Mouse (Mus musculus): ENCODE measurements at regions not wholly inside any gene's neighbourhood (a gene's known extent, or its start where the extent isn't known, plus 50 kb on each side); places are given as distances from the start of the nearest gene placed in this dataset.
"Not testable (repeated sequence)": the region's sequence is repeated elsewhere in the genome, so short reads cannot be mapped to it uniquely, and the experiment has no call there.

- H3K36me3 ChIP-seq (replicated peaks; ENCODE audit: control insufficient read depth, insufficient read depth, low read depth) = no peaks in the 10 kb centered on the region
- ATAC-seq (ENCODE audit: insufficient read depth) = no peak
- H3K27ac ChIP-seq = no peak overlapping the region
Measured at GRCm38 (mm10) chr17:69603596-69603995, 164.5 kb downstream of the Akain1 start.

GRCm38 (mm10) chr17:69604698-69605097 lies 165.6 kb downstream of the Akain1 start:
- 60% methylated on average over 6 of the region's 6 CpGs for WGBS (ENCODE audit: insufficient replicate concordance)
- ATAC-seq (ENCODE audit: insufficient read depth) (no peak), DNase-seq (ENCODE audit: low read depth in 3 of 3, low spot score in 3 of 3) (no peak)
- Histone ChIP-seq H3K36me3 (replicated peaks; ENCODE audit: control insufficient read depth, insufficient read depth, low read depth) (no peaks in the 10 kb centered on the region), H3K27me3 (ENCODE audit: control insufficient read depth, insufficient read depth, low read length) (no peaks in the 10 kb centered on the region), H3K27ac (no peak overlapping the region), H3K9me3 (ENCODE audit: control insufficient read depth, low read length) (no peaks in the 10 kb centered on the region), H3K4me2 (ENCODE audit: low read depth) (no peak overlapping the region), H3K9ac (replicated peaks) (no peak overlapping the region), H3K4me3 (ENCODE audit: insufficient read depth in 1 of 2, low read depth in 2 of 2, low read length in 2 of 2) (no peak overlapping the region), H3K4me1 (replicated peaks; ENCODE audit: control insufficient read depth in 2 of 2, insufficient read depth in 2 of 2, low read length in 1 of 2) (no peaks in the 10 kb centered on the region)
- no peak for TF ChIP-seq CTCF (IDR thresholded peaks at IDR 0.05; ENCODE audit: low read depth)
- TF ChIP-seq EP300 (IDR thresholded peaks at IDR 0.05; ENCODE audit: low read depth) = no peak

More at GRCm38 (mm10) chr17:69603596-69603995, 164.5 kb downstream of the Akain1 start:
- Histone ChIP-seq H3K4me3 (ENCODE audit: insufficient read depth in 1 of 2, low read depth in 2 of 2, low read length in 2 of 2) (no peak overlapping the region), H3K27me3 (ENCODE audit: control insufficient read depth, insufficient read depth, low read length) (no peaks in the 10 kb centered on the region), H3K4me2 (ENCODE audit: low read depth) (no peak overlapping the region), H3K4me1 (replicated peaks; ENCODE audit: control insufficient read depth in 2 of 2, insufficient read depth in 2 of 2, low read length in 1 of 2) (no peaks in the 10 kb centered on the region), H3K9me3 (ENCODE audit: control insufficient read depth, low read length) (no peaks in the 10 kb centered on the region), H3K9ac (replicated peaks) (no peak overlapping the region)
- TF ChIP-seq EP300 (IDR thresholded peaks at IDR 0.05; ENCODE audit: low read depth) = no peak
- TF ChIP-seq CTCF (IDR thresholded peaks at IDR 0.05; ENCODE audit: low read depth) = no peak
- DNase-seq (ENCODE audit: low read depth in 3 of 3, low spot score in 3 of 3) = no peak

DNA sequence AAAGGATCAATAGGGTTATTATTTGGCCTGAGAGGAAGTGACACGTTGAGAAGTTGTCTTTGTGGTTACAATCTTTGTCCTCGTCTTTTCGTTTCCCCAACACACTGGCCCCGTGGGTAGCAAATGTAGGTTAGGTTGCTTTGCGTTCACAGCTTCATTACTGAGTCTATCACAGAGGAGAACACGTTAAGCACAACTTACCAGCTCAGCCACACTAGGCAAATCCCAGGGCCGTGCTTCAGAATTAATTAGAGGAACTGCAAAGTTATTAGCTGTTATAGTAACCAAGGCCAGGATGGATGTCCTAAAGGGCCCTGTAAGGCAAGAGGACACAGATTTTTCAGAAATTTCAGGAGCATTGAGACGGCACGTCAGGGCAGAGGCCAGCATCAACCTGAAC lies 166.3 kb downstream of the Akain1 start:
- no peak overlapping the region for H3K9ac ChIP-seq (replicated peaks)
- no peak overlapping the region for H3K4me2 ChIP-seq (ENCODE audit: low read depth)
- TF ChIP-seq CTCF (IDR thresholded peaks at IDR 0.05; ENCODE audit: low read depth) = no peak
- ATAC-seq (ENCODE audit: insufficient read depth) (no peak), DNase-seq (ENCODE audit: low read depth in 3 of 3, low spot score in 3 of 3) (no peak)
- H3K27me3 ChIP-seq (ENCODE audit: control insufficient read depth, insufficient read depth, low read length) = no peaks in the 10 kb centered on the region
- 62% methylated on average over 9 of the region's 9 CpGs for WGBS (ENCODE audit: insufficient replicate concordance)
- no peaks in the 10 kb centered on the region for H3K4me1 ChIP-seq (replicated peaks; ENCODE audit: control insufficient read depth in 2 of 2, insufficient read depth in 2 of 2, low read length in 1 of 2)
- H3K4me3 ChIP-seq (ENCODE audit: insufficient read depth in 1 of 2, low read depth in 2 of 2, low read length in 2 of 2) = no peak overlapping the region
- no peaks in the 10 kb centered on the region for H3K36me3 ChIP-seq (replicated peaks; ENCODE audit: control insufficient read depth, insufficient read depth, low read depth)
- H3K9me3 ChIP-seq (ENCODE audit: control insufficient read depth, low read length) = no peaks in the 10 kb centered on the region
- no peak overlapping the region for H3K27ac ChIP-seq

DNA sequence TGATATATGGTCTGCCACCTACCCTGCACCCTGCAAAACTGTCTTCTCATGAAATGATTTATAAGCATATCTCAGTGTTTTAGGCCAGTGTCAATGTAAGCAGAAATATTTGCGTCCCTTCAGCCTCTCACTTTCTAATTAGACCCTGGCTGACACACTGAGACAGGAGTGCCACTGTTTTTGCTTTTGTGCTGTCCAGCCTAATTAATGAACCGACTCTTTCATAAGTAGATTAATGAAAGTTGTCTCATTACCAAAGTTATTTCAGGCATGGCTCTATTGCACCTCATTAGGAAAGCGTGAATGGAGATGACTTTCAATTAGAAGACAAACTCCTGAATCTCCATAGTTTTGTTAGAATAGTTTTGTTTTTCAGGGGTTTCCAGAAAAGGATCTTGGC lies 192.3 kb downstream of the Akain1 start:
- 51% methylated on average over 3 of the region's 3 CpGs for WGBS (ENCODE audit: insufficient replicate concordance)

DNA sequence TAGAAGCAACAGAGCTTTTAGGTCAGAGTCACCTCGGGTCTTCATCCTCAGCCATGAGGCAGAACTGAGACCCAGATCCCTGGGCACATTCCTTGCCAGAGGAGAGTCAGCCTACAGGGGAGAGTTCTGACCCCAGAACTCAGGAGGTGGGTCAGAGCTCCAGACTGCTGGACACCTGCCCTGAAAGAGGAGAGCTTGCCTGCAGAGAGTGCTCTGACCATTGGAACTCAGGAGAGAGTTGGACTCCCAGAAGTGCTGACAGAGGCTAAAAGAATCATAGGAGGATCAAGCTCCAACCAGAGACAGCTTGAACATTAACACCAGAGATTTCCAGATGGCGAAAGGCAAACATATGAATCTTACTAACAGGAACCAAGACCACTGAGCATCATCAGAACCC lies 211.4 kb downstream of the Akain1 start:
- WGBS (ENCODE audit: insufficient replicate concordance) = 34% methylated on average over 2 of the region's 2 CpGs

More for the DNA sequence above, 192.3 kb downstream of the Akain1 start:
- no peak overlapping the region for H3K9ac ChIP-seq (replicated peaks)
- ATAC-seq (ENCODE audit: insufficient read depth) (no peak), DNase-seq (ENCODE audit: low read depth in 3 of 3, low spot score in 3 of 3) (no peak)
- no peak overlapping the region for H3K4me2 ChIP-seq (ENCODE audit: low read depth)
- H3K36me3 ChIP-seq (replicated peaks; ENCODE audit: control insufficient read depth, insufficient read depth, low read depth) = no peaks in the 10 kb centered on the region
- no peak overlapping the region for H3K4me3 ChIP-seq (ENCODE audit: insufficient read depth in 1 of 2, low read depth in 2 of 2, low read length in 2 of 2)
- no peaks in the 10 kb centered on the region for H3K27me3 ChIP-seq (ENCODE audit: control insufficient read depth, insufficient read depth, low read length)
- H3K27ac ChIP-seq = no peak overlapping the region
- H3K9me3 ChIP-seq (ENCODE audit: control insufficient read depth, low read length) = no peaks in the 10 kb centered on the region
- TF ChIP-seq EP300 (IDR thresholded peaks at IDR 0.05; ENCODE audit: low read depth) = no peak
- H3K4me1 ChIP-seq (replicated peaks; ENCODE audit: control insufficient read depth in 2 of 2, insufficient read depth in 2 of 2, low read length in 1 of 2) = no peaks in the 10 kb centered on the region

GRCm38 (mm10) chr17:69654586-69654985 lies 215.5 kb downstream of the Akain1 start:
- Histone ChIP-seq H3K27ac (no peak overlapping the region), H3K4me2 (ENCODE audit: low read depth) (no peak overlapping the region), H3K27me3 (ENCODE audit: control insufficient read depth, insufficient read depth, low read length) (no peaks in the 10 kb centered on the region), H3K4me3 (ENCODE audit: insufficient read depth in 1 of 2, low read depth in 2 of 2, low read length in 2 of 2) (no peak overlapping the region), H3K9ac (replicated peaks) (no peak overlapping the region), H3K9me3 (ENCODE audit: control insufficient read depth, low read length) (no peaks in the 10 kb centered on the region), H3K4me1 (replicated peaks; ENCODE audit: control insufficient read depth in 2 of 2, insufficient read depth in 2 of 2, low read length in 1 of 2) (no peaks in the 10 kb centered on the region), H3K36me3 (replicated peaks; ENCODE audit: control insufficient read depth, insufficient read depth, low read depth) (no peaks in the 10 kb centered on the region)
- WGBS (ENCODE audit: insufficient replicate concordance) = 36% methylated on average over 2 of the region's 2 CpGs
- no peak for DNase-seq (ENCODE audit: low read depth in 3 of 3, low spot score in 3 of 3)
- ATAC-seq (ENCODE audit: insufficient read depth) = no peak
- TF ChIP-seq EP300 (IDR thresholded peaks at IDR 0.05; ENCODE audit: low read depth) (no peak), CTCF (IDR thresholded peaks at IDR 0.05; ENCODE audit: low read depth) (no peak)

More for the DNA sequence above, 211.4 kb downstream of the Akain1 start:
- H3K27me3 ChIP-seq (ENCODE audit: control insufficient read depth, insufficient read depth, low read length); DNase-seq (ENCODE audit: low read depth in 3 of 3, low spot score in 3 of 3); H3K36me3 ChIP-seq (replicated peaks; ENCODE audit: control insufficient read depth, insufficient read depth, low read depth); H3K4me1 ChIP-seq (replicated peaks; ENCODE audit: control insufficient read depth in 2 of 2, insufficient read depth in 2 of 2, low read length in 1 of 2); H3K4me2 ChIP-seq (ENCODE audit: low read depth); H3K9ac ChIP-seq (replicated peaks); ATAC-seq (ENCODE audit: insufficient read depth); H3K27ac ChIP-seq; H3K4me3 ChIP-seq (ENCODE audit: insufficient read depth in 1 of 2, low read depth in 2 of 2, low read length in 2 of 2); H3K9me3 ChIP-seq (ENCODE audit: control insufficient read depth, low read length): not testable (repeated sequence)
